Mouse (Mus musculus) stomach, postnatal 0 days (tissue): ENCODE results near the gene Rps6ka5.
A peak's percentile ranks its signal among the peaks of the same experiment; 100 is the strongest.

Experiments used
- CTCF ChIP-seq: IDR thresholded peaks from 2 replicates; pipeline ENCODE4 v1.5.1; 2016; ENCODE audit warnings: antibody characterized with exemption, low read depth, mild to moderate bottlenecking, moderate library complexity
- EP300 ChIP-seq: optimal IDR thresholded peaks from 2 replicates; pipeline ENCODE3; 2016; ENCODE audit warnings: antibody characterized with exemption

- TF ChIP-seq CTCF (peak; percentile 55), EP300 (no peak)
These were observed 45.6 kb upstream of the Rps6ka5 start for GRCm38 (mm10) chr12:100772230-100772984.
